Mouse (Mus musculus): ENCODE results near the gene Phf10. TPM values are rescaled to one million over a fixed set of nuclear protein-coding genes. Genes with fewer than 3 reads are reported as not detected.
"Not testable (repeated sequence)": the region's sequence is repeated elsewhere in the genome, so short reads cannot be mapped to it uniquely, and the experiment has no call there.

Phf10 gene
- polyA plus RNA-seq (2012; rRNA removed) (84.6 and 114 TPM in 2 replicates), polyA plus RNA-seq (2014; fragmentation: Nextera tagmentation; extraction: Ambion mirVana) (51.4 and 53.6 TPM in 2 replicates)

GRCm38 (mm10) chr17:14960951-14961556, at the start of gene Phf10:
Phf10 (minus strand) TSS chr17:14961273.
- not testable (repeated sequence) for DNase-seq (ENCODE audit: low spot score); H3K27me3 ChIP-seq (ENCODE audit: control insufficient read depth, insufficient read depth, low read length); H3K27ac ChIP-seq (replicated peaks; ENCODE audit: low read depth, low read length); H3K9me3 ChIP-seq (ENCODE audit: control insufficient read depth, low read length); H3K4me1 ChIP-seq (ENCODE audit: control insufficient read depth, insufficient read depth, low read length)
- Histone ChIP-seq H3K36me3 (ENCODE audit: control insufficient read depth, insufficient read depth, low read length) (peaks cover 20% of the 10 kb centered on the region; the same call in 1 of the 2 replicates), H3K4me2 (replicated peaks; ENCODE audit: low read depth, low read length, severe bottlenecking) (peak within 1 kb of the TSS; percentile 86), H3K4me3 (replicated peaks; ENCODE audit: low read length) (peak within 1 kb of the TSS; percentile 65), H3K9ac (ENCODE audit: low read depth, low read length, severe bottlenecking) (peak within 1 kb of the TSS; percentile 80)
- ATAC-seq (ENCODE audit: low FRiP score, low read depth), result peak; percentile 86
- 1% methylated on average over 34 of the region's 100 CpGs for WGBS

- not testable (repeated sequence) for H3K4me3 ChIP-seq (replicated peaks; ENCODE audit: low read length); H3K36me3 ChIP-seq (ENCODE audit: control insufficient read depth, insufficient read depth, low read length); H3K9ac ChIP-seq (ENCODE audit: low read depth, low read length, severe bottlenecking); H3K9me3 ChIP-seq (ENCODE audit: control insufficient read depth, low read length); DNase-seq (ENCODE audit: low spot score); H3K4me2 ChIP-seq (replicated peaks; ENCODE audit: low read depth, low read length, severe bottlenecking); H3K4me1 ChIP-seq (ENCODE audit: control insufficient read depth, insufficient read depth, low read length); H3K27me3 ChIP-seq (ENCODE audit: control insufficient read depth, insufficient read depth, low read length); H3K27ac ChIP-seq (replicated peaks; ENCODE audit: low read depth, low read length)
- peak; percentile 97 for ATAC-seq (ENCODE audit: low FRiP score, low read depth)
- no CpG with 5 or more reads among the region's 60 CpGs for WGBS
These were observed 48.8 kb upstream of the Phf10 start, which contains the start of gene Gm3435 for GRCm38 (mm10) chr17:15009706-15010413. Gm3435 (plus strand) TSS chr17:15010176.

DNA sequence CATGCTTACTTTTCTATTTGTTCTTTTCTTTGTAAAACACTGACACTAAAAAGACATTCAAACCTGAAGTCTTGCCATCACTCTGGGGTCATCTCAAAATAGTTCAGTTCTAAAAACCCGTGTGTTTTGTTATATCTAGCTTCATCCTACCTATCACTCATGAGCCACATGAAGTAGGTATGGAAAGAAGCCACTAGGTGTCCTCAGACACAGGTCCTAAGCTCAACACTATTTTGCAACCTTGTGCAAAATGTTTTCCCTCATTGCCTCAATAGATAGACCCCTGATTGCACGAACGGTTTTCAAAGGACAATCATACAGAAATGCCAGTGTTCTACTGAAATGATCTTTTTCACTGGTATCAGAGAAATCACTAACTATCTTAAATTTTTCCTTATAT, 48.0 kb upstream of the Phf10 start:
- H3K36me3 ChIP-seq (ENCODE audit: control insufficient read depth, insufficient read depth, low read length); H3K4me3 ChIP-seq (replicated peaks; ENCODE audit: low read length); H3K9me3 ChIP-seq (ENCODE audit: control insufficient read depth, low read length); H3K4me2 ChIP-seq (replicated peaks; ENCODE audit: low read depth, low read length, severe bottlenecking); DNase-seq (ENCODE audit: low spot score); H3K27me3 ChIP-seq (ENCODE audit: control insufficient read depth, insufficient read depth, low read length); H3K9ac ChIP-seq (ENCODE audit: low read depth, low read length, severe bottlenecking); H3K4me1 ChIP-seq (ENCODE audit: control insufficient read depth, insufficient read depth, low read length); ATAC-seq (ENCODE audit: low FRiP score, low read depth); H3K27ac ChIP-seq (replicated peaks; ENCODE audit: low read depth, low read length): not testable (repeated sequence)
- no CpG with 5 or more reads among the region's 3 CpGs for WGBS

- H3K27me3 ChIP-seq (ENCODE audit: control insufficient read depth, insufficient read depth, low read length); H3K9me3 ChIP-seq (ENCODE audit: control insufficient read depth, low read length); H3K4me2 ChIP-seq (replicated peaks; ENCODE audit: low read depth, low read length, severe bottlenecking); H3K4me3 ChIP-seq (replicated peaks; ENCODE audit: low read length); H3K9ac ChIP-seq (ENCODE audit: low read depth, low read length, severe bottlenecking); H3K4me1 ChIP-seq (ENCODE audit: control insufficient read depth, insufficient read depth, low read length); H3K27ac ChIP-seq (replicated peaks; ENCODE audit: low read depth, low read length); H3K36me3 ChIP-seq (ENCODE audit: control insufficient read depth, insufficient read depth, low read length); DNase-seq (ENCODE audit: low spot score); ATAC-seq (ENCODE audit: low FRiP score, low read depth): not testable (repeated sequence)
- no CpG with 5 or more reads among the region's 4 CpGs for WGBS
These were observed 39.0 kb upstream of the Phf10 start for GRCm38 (mm10) chr17:15000047-15000446.

- H3K9me3 ChIP-seq (ENCODE audit: control insufficient read depth, low read length), result not testable (repeated sequence)
These were observed 33.1 kb upstream of the Phf10 start for GRCm38 (mm10) chr17:14994140-14994539.

GRCm38 (mm10) chr17:14993139-14993832, 32.2 kb upstream of the Phf10 start:
- H3K4me3 ChIP-seq (replicated peaks; ENCODE audit: low read length); H3K4me2 ChIP-seq (replicated peaks; ENCODE audit: low read depth, low read length, severe bottlenecking); H3K27me3 ChIP-seq (ENCODE audit: control insufficient read depth, insufficient read depth, low read length); H3K4me1 ChIP-seq (ENCODE audit: control insufficient read depth, insufficient read depth, low read length); H3K9me3 ChIP-seq (ENCODE audit: control insufficient read depth, low read length); H3K36me3 ChIP-seq (ENCODE audit: control insufficient read depth, insufficient read depth, low read length); H3K9ac ChIP-seq (ENCODE audit: low read depth, low read length, severe bottlenecking); H3K27ac ChIP-seq (replicated peaks; ENCODE audit: low read depth, low read length); DNase-seq (ENCODE audit: low spot score): not testable (repeated sequence)
- WGBS, result no CpG with 5 or more reads among the region's 47 CpGs
- peak; percentile 93 for ATAC-seq (ENCODE audit: low FRiP score, low read depth)

More at GRCm38 (mm10) chr17:14994140-14994539, 33.1 kb upstream of the Phf10 start:
- ATAC-seq (ENCODE audit: low FRiP score, low read depth); H3K9ac ChIP-seq (ENCODE audit: low read depth, low read length, severe bottlenecking); H3K4me3 ChIP-seq (replicated peaks; ENCODE audit: low read length); H3K27ac ChIP-seq (replicated peaks; ENCODE audit: low read depth, low read length); DNase-seq (ENCODE audit: low spot score); H3K4me2 ChIP-seq (replicated peaks; ENCODE audit: low read depth, low read length, severe bottlenecking); H3K4me1 ChIP-seq (ENCODE audit: control insufficient read depth, insufficient read depth, low read length); H3K27me3 ChIP-seq (ENCODE audit: control insufficient read depth, insufficient read depth, low read length); H3K36me3 ChIP-seq (ENCODE audit: control insufficient read depth, insufficient read depth, low read length): not testable (repeated sequence)
- no CpG with 5 or more reads among the region's 5 CpGs for WGBS

GRCm38 (mm10) chr17:14992522-14993138, 31.6 kb upstream of the Phf10 start:
- H3K9me3 ChIP-seq (ENCODE audit: control insufficient read depth, low read length); H3K27me3 ChIP-seq (ENCODE audit: control insufficient read depth, insufficient read depth, low read length); H3K9ac ChIP-seq (ENCODE audit: low read depth, low read length, severe bottlenecking); H3K4me2 ChIP-seq (replicated peaks; ENCODE audit: low read depth, low read length, severe bottlenecking); H3K36me3 ChIP-seq (ENCODE audit: control insufficient read depth, insufficient read depth, low read length); H3K27ac ChIP-seq (replicated peaks; ENCODE audit: low read depth, low read length); H3K4me1 ChIP-seq (ENCODE audit: control insufficient read depth, insufficient read depth, low read length); DNase-seq (ENCODE audit: low spot score); H3K4me3 ChIP-seq (replicated peaks; ENCODE audit: low read length): not testable (repeated sequence)
- peak; percentile 85 for ATAC-seq (ENCODE audit: low FRiP score, low read depth)
- no CpG with 5 or more reads among the region's 98 CpGs for WGBS
